Mouse (Mus musculus): Measurements from ENCODE around the gene Gls.

The Gls gene

DNA sequence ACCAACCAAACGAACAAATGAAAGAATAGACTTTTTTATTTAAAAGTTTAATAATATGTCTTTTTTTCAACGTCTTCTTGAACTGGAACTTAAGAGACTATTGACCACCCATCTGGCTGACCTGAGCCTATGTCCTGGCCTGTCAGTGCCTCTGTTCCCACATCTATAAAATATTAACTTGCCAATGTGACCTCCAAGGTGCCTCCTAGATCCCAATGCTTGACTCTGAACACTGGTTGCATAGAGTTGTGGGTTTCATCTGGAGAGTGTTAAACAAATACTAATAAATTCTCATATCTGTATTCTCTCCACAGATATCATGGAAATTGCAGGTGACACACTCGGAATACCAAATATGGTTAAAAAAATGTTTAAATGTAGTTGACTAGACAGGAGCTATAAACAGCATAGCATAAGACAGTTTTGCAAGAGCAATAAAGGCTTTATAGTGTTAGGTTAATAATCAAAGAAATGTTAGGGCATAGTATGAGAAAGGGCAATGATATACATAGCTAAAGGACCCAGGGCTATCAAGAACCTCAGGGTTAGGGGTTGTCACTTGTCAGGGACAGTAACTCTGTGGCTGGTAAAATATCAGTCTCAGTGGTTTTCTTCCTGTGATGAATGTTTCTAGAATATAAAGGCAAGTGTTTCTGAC lies 16.0 kb upstream of the Gls start:
- no peak for DNase-seq (ENCODE audit: extremely low spot score)

GRCm38 (mm10) chr1:52242270-52242669 lies 9.2 kb upstream of the Gls start:
- DNase-seq (ENCODE audit: extremely low spot score), result no peak

DNA sequence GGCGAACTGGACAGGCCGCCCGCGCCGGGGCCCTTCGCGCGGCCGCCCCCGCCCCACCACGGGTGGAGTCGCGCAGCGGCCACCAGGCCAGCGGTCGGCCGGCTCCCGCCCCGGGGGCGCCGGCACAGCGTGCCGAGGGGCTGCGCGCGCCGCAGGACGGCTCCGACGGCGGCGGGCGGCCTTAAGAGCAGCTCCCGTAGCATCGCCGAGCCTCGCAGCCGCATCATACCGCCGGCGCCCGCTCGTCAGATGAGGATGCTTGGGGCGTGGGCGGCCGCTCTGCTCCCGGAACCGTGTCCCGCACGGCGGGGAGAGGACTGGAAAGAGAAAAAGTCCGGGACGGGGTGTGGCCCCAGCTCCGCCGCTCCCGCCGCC lies 279 bp downstream of the Gls start:
- DNase-seq (ENCODE audit: extremely low spot score), result no peak

- DNase-seq (ENCODE audit: extremely low spot score), result peak; percentile 75
Observed at GRCm38 (mm10) chr1:52231939-52232765, 880 bp downstream of the Gls start.

DNA sequence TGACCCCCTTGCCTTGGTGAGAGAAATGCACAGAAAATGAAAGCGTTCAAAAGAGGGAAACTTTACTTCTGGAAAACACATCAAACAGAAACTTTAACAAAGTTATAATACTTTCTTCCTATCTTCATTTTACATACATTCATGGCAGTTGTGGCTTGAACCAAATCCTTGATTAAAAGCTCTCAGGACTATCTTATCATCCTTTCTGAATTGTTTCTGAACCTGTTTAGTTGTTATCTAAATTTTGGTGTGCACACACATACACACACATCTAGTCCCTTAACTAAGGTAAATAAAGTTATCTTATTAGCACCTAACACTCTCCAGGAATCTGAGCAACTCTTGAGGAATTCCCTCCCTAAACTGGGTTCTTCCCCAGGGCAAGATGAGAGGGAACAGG lies 2.6 kb downstream of the Gls start:
- no peak for DNase-seq (ENCODE audit: extremely low spot score)

DNA sequence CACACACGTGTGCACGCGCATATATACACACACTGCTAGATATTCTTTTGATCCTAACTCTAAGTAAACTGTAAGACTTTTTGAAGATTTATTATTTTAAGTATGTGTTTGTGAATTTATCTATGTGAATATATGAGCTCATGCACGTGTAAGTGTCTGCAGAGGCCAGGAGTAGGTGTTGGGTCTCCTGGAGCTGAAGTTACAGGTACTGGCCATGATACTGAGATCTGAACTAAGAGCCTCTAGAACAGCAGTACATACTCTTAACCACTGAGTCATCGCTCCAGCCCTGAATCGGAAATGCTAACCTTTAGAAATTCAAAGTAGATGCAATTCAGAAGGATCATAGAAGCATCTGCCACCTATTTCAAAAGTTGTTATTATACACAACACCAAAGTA lies 4.9 kb downstream of the Gls start:
- no peak for DNase-seq (ENCODE audit: extremely low spot score)

DNA sequence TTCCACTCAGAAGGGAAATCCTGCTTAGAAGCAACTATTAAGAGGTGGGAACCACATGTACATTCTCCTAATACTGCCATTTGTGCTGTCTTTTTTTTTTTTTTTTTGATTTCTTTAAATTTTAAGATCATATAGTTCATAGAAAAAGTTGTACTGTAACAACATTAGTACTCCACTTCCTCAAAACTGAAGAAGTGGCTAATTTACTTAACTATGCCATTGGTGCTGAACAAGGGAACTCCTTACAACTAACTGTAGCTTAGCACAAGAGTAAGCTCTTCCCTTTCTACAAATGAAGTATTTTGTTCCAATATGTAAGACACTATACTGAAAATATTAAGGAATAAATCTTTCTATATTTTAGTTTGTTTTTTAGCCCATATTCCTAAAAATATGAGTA lies 6.6 kb downstream of the Gls start:
- DNase-seq (ENCODE audit: extremely low spot score), result no peak

DNA sequence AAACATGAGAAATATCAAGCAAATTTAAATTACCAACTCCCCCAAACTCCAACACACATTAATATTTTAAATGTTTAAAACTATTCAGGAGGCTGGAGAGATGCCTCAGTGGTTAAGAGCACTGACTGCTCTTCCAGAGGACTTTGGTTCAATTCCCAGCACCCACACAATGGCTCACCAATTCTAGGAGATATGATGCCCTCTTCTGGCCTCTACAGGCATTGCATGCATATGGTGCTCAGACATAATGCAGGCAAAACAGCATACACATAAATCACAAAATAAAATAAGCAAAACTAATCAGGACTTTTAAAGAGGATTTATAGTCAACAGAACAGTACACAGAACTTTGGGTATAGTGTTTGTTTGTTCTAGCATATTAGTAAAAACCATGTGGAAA lies 16.3 kb downstream of the Gls start:
- no peak for DNase-seq (ENCODE audit: extremely low spot score)

GRCm38 (mm10) chr1:52182992-52183391 lies 50.0 kb downstream of the Gls start:
- DNase-seq (ENCODE audit: extremely low spot score), result no peak

- DNase-seq (ENCODE audit: extremely low spot score), result no peak
Observed at GRCm38 (mm10) chr1:52181994-52182393, 51.0 kb downstream of the Gls start.

- no peak for DNase-seq (ENCODE audit: extremely low spot score)
Observed at GRCm38 (mm10) chr1:52179939-52180568, 53.0 kb downstream of the Gls start.

GRCm38 (mm10) chr1:52176999-52177398 lies 56.0 kb downstream of the Gls start:
- DNase-seq (ENCODE audit: extremely low spot score), result no peak

GRCm38 (mm10) chr1:52175983-52176382 lies 57.0 kb downstream of the Gls start:
- DNase-seq (ENCODE audit: extremely low spot score), result no peak

GRCm38 (mm10) chr1:52175321-52175720 lies 57.7 kb downstream of the Gls start:
- no peak for DNase-seq (ENCODE audit: extremely low spot score)

DNA sequence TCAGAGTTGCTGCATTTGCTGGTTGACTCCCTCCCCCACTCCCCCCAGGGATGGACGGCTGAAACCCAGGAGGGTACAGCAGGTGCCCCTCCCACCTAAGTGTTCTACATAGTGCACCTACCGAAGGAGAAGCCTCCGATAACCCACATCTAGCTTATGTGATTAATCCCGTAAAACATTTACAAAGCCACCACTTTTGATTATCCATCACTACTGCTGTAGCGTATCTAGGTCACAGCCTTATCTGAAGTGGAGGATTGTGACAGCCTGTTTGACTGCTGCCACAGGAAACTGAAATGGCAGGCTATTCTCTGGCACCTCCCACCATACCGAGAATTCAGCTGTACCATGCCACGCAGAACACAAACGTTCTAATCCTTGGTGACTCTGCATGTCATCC lies 61.8 kb downstream of the Gls start:
- DNase-seq (ENCODE audit: extremely low spot score), result no peak

DNA sequence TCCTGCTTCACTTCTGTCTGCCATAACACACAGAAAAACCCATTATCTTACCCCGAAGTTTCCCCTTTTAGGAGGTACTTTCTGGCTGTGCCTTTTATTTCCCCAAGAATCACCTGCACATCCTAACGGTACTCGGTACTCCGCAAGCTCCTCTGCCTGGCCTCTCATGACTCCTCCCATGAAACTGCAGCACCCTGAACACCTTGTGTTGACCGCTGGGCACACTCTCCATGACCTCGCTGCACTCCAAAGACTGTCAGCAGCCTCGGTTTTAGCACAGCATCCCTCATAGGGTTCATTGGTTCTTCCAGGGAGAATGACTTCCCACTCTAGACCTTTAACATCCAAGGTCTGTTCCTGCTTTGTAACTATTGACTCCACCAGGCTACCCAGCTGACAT lies 62.3 kb downstream of the Gls start:
- no peak for DNase-seq (ENCODE audit: extremely low spot score)

- DNase-seq (ENCODE audit: extremely low spot score), result no peak
Observed at GRCm38 (mm10) chr1:52170057-52170456, 63.0 kb downstream of the Gls start.

DNA sequence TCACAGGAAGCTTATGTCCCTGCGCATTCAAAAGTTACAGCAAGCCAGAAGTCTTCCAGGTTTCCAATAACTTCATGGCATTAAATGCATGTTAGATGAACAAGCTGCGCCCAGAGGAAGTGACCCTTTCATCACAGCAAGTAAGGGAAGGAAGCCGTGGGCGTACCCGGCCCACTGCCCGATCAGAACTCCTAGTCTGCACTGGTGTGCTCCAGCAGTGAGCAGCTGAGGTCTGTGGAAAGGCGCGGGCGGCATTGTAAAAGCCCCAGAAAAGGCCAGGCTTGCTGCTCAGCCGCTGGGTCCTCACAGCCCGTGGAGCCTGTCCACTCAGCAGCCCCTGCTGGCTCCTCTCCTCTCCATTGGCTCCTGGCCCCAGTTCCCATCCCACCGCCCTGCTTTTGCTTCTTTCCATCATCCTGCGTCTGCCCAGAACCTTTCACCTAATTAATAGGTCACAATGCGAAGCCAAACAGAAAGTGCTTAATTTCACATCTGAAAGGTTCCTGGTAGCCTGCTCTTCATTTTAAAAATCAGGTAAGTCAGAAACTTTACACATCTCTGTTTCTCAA lies 66.3 kb downstream of the Gls start:
- DNase-seq (ENCODE audit: extremely low spot score), result no peak

GRCm38 (mm10) chr1:52163707-52164457 lies 69.2 kb downstream of the Gls start:
- no peak for DNase-seq (ENCODE audit: extremely low spot score)

GRCm38 (mm10) chr1:52161151-52161550 lies 71.9 kb downstream of the Gls start:
- DNase-seq (ENCODE audit: extremely low spot score), result no peak

DNA sequence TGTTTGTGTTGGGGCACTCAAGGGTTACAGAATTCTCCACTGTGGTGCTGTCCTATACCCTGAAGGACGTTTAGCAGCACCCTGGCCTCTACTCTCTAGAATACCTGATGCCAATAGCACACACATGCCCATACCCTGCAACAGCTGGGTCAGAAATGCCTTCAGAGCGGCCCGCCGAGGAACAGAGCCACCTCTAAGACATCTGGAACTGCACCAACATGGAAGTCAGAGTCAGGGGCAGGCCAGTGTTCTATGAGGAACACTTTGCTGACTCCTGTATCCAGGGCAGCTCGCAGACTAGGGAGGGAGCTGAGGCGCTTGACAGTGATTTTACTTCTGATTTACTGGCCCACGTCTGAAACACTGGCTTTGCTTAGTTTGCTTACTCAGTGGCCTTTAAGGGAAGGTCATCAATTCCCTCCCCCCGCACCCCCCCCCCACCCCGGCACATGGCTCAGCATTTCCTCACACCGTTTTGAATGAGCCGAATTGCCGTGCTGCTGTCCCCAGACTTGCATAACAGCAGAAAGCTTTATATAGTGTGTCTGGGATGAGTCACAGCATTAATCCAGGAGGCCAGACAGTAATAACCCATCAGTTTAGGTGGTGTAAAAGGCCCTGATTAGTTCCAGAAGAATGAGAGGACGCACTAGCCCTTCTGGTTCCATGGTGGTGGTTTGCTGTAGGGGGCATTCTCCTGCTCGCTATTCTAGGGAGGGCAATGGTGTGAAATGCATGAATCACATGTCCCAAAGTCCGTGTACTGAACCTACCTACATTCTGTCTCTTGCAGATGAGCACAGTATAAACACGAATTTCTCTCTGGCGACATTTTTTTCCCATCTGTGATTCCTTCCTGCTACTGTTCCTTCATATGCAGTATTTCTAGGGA lies 74.3 kb downstream of the Gls start:
- no peak for DNase-seq (ENCODE audit: extremely low spot score)
